8 mouse cellular contexts compared by ENCODE assay signal in the genomic region with DNA sequence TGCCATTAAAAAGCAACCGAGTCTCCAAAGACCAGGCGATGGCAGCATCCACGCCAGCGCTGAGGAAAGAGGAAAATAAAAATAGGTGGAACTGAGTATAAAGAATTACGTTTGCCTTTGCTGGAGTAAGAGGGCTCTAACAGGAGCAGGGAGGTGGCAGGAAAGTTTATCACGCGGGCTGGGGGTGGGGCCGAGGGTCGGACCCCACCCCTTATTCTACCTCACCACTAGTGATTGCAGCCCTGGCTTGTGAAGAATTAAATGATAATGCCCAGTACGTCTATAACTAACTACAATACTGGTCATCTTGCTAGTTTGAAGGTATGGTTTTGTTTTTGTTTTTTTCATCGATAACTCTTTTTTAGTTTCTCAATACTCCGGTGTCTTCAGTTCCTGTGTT. TPM values are rescaled to one million over a fixed set of nuclear protein-coding genes. Genes with fewer than 3 reads are reported as not detected.
A peak's percentile ranks its signal among the peaks of the same experiment; 100 is the strongest.
DNase-seq lines count a peak whose midpoint lies in the region; ATAC-seq and TF ChIP-seq lines count a peak whose summit lies in the region.

No protein-coding gene starts in this region.

- H3K9ac ChIP-seq in ES-Bruce4 (ENCODE audit: low read depth, poor library complexity, severe bottlenecking) = peak overlapping the region; percentile 52; the same call in 1 of the 2 replicates
- H3K9ac ChIP-seq in hindbrain, embryonic 11.5 days (ENCODE audit: low read depth, low read length) = peak overlapping the region; percentile 8; the same call in 1 of the 2 replicates

- H3K36me3 ChIP-seq in heart, embryonic 10.5 days = peaks cover 13% of the 10 kb centered on the region
- H3K36me3 ChIP-seq in ES-Bruce4 (ENCODE audit: control insufficient read depth, insufficient read depth, low read length, poor library complexity, severe bottlenecking) = no peaks in the 10 kb centered on the region
- H3K36me3 ChIP-seq in hindbrain, embryonic 11.5 days (ENCODE audit: control insufficient read depth, insufficient read depth, low read length) = no peaks in the 10 kb centered on the region

- H3K9me3 ChIP-seq in heart, embryonic 10.5 days = no peaks in the 10 kb centered on the region
- no peaks in the 10 kb centered on the region for H3K9me3 ChIP-seq in ES-Bruce4 (replicated peaks; ENCODE audit: control insufficient read depth, insufficient read depth, low read length, poor library complexity, severe bottlenecking)
- H3K9me3 ChIP-seq in hindbrain, embryonic 11.5 days (ENCODE audit: control insufficient read depth, low read length) = no peaks in the 10 kb centered on the region

- peaks cover 28% of the 10 kb centered on the region for H3K4me1 ChIP-seq in heart, embryonic 10.5 days
- no peaks in the 10 kb centered on the region for H3K4me1 ChIP-seq in ES-Bruce4 (ENCODE audit: control insufficient read depth, insufficient read depth, low read length)
- H3K4me1 ChIP-seq in hindbrain, embryonic 11.5 days (replicated peaks; ENCODE audit: control insufficient read depth, insufficient read depth, low read length) = peaks cover 3% of the 10 kb centered on the region

- no peak for TF ChIP-seq POLR2A in ES-Bruce4 (IDR thresholded peaks at IDR 0.05; ENCODE audit: insufficient read depth, low read length)

- ATAC-seq in hindbrain, embryonic 11.5 days (ENCODE audit: low FRiP score) = no peak
- ATAC-seq in megakaryocyte, adult 5-6 weeks (ENCODE audit: poor library complexity, severe bottlenecking) = 0 out of 2 replicates have a peak, but pooled peaks have one; percentile 8

- peak overlapping the region; percentile 86; the same call in 1 of the 2 replicates for H3K27ac ChIP-seq in heart, embryonic 10.5 days
- H3K27ac ChIP-seq in ES-Bruce4 (ENCODE audit: insufficient read depth, low read length) = no peak overlapping the region
- H3K27ac ChIP-seq in hindbrain, embryonic 11.5 days (ENCODE audit: low read depth, low read length) = no peak overlapping the region

- TF ChIP-seq CTCF in ES-Bruce4 (IDR thresholded peaks at IDR 0.05; ENCODE audit: low read depth, low read length) = no peak

- TF ChIP-seq EP300 in ES-Bruce4 (IDR thresholded peaks at IDR 0.05; ENCODE audit: insufficient read depth, low read depth, low read length) = no peak

- 0 out of 2 replicates have a peak, but pooled peaks cover 3% of the 10 kb centered on the region for H3K27me3 ChIP-seq in heart, embryonic 10.5 days (ENCODE audit: insufficient read depth, poor library complexity, severe bottlenecking)
- no peaks in the 10 kb centered on the region for H3K27me3 ChIP-seq in ES-Bruce4 (ENCODE audit: control insufficient read depth, insufficient read depth, low read length, poor library complexity, severe bottlenecking)
- peaks cover 5% of the 10 kb centered on the region; the same call in 1 of the 2 replicates for H3K27me3 ChIP-seq in hindbrain, embryonic 11.5 days (ENCODE audit: control insufficient read depth, insufficient read depth, low read length)

- WGBS in heart, embryonic 10.5 days = 14% methylated on average over 12 of the region's 12 CpGs
- WGBS in hindbrain, embryonic 11.5 days = 19% methylated on average over 12 of the region's 12 CpGs

- no peak for DNase-seq in heart, embryonic 10.5 days (ENCODE audit: low spot score)
- no peak for DNase-seq in heart, adult 18-20 months
- DNase-seq in hindbrain, embryonic 11.5 days (ENCODE audit: low spot score) = no peak
- no peak for DNase-seq in urinary bladder, adult 2 months (ENCODE audit: low spot score)
- no peak for DNase-seq in yolk sac, embryonic 10.5 days (ENCODE audit: low spot score)
- DNase-seq in urinary bladder, postnatal 14 days (ENCODE audit: low spot score) = no peak

- peak overlapping the region; percentile 74 for H3K4me2 ChIP-seq in hindbrain, embryonic 11.5 days (replicated peaks; ENCODE audit: low read depth, low read length)

- H3K4me3 ChIP-seq in heart, embryonic 10.5 days = peak overlapping the region; percentile 84
- H3K4me3 ChIP-seq in ES-Bruce4 (ENCODE audit: low read depth, low read length) = peak overlapping the region; percentile 67
- peak overlapping the region; percentile 66 for H3K4me3 ChIP-seq in hindbrain, embryonic 11.5 days (ENCODE audit: low read depth, low read length)

RNA-seq across cellular contexts. Expression of a gene that starts 3.4 kb away (rescaled TPM):
- polyA plus RNA-seq in heart, embryonic 10.5 days (2016; fragmentation: Nextera tagmentation; extraction: Ambion mirVana) = 9.0 and 9.3 TPM in 2 replicates
- total RNA-seq in heart, adult 18-20 months (2021) = 10 to 100 TPM; 25.6 to 30.3 TPM
- polyA plus RNA-seq in ES-Bruce4 (2011; ENCODE audit: insufficient read depth, insufficient read length, low read depth, missing spikeins) = 22.3 and 25.0 TPM in 2 replicates
- 6.0 and 6.4 TPM in 2 replicates for polyA plus RNA-seq in hindbrain, embryonic 11.5 days (2014; fragmentation: Nextera tagmentation; extraction: Ambion mirVana)
- 1.7 and 2.7 TPM in 2 replicates for total RNA-seq in megakaryocyte, adult 5-6 weeks (2015)
- total RNA-seq in megakaryocyte, adult 5-6 weeks (2017) = 1.1 and 1.6 TPM in 2 replicates
- 22.1 and 25.3 TPM in 2 replicates for polyA plus RNA-seq in urinary bladder, adult 2 months (2012; rRNA removed)

RNA-seq across cellular contexts. Expression of a gene that starts 13.0 kb away (rescaled TPM):
- polyA plus RNA-seq in heart, embryonic 10.5 days (2016; fragmentation: Nextera tagmentation; extraction: Ambion mirVana) = 104 and 128 TPM in 2 replicates
- total RNA-seq in heart, adult 18-20 months (2021) = 10 to 100 TPM; 56.0 to 59.8 TPM
- polyA plus RNA-seq in ES-Bruce4 (2011; ENCODE audit: insufficient read depth, insufficient read length, low read depth, missing spikeins) = 155 and 157 TPM in 2 replicates
- polyA plus RNA-seq in hindbrain, embryonic 11.5 days (2014; fragmentation: Nextera tagmentation; extraction: Ambion mirVana) = 165 and 169 TPM in 2 replicates
- 102 and 119 TPM in 2 replicates for total RNA-seq in megakaryocyte, adult 5-6 weeks (2015)
- 55.7 and 57.8 TPM in 2 replicates for total RNA-seq in megakaryocyte, adult 5-6 weeks (2017)
- polyA plus RNA-seq in urinary bladder, adult 2 months (2012; rRNA removed) = 72.8 and 84.4 TPM in 2 replicates
